Mouse (Mus musculus) kidney, postnatal 0 days (tissue): ENCODE measurements around the gene Lrrc27. TPM values are rescaled to one million over a fixed set of nuclear protein-coding genes. Genes with fewer than 3 reads are reported as not detected.

ENCODE experiments used
- ATAC-seq: fragments of 200-750 bp; cut with Nextera tagmentation; replicated peaks from 2 replicates; pipeline ENCODE4 v1.8.0; 2017; ENCODE audit warnings: low read depth, moderate number of reproducible peaks, moderate TSS enrichment, moderate library complexity; ENCODE audit not compliant: low FRiP score
- DNase-seq: peaks from one replicate; pipeline ENCODE4 v3.0.0-alpha.2; 2016; ENCODE audit warnings: low spot score
- H3K27ac ChIP-seq: fragments of 300-500 bp; sonication (generic); 2 replicates; pipeline ENCODE4 v1.5.1; 2014; ENCODE audit warnings: mild to moderate bottlenecking
- H3K27me3 ChIP-seq: fragments of 300-500 bp; sonication (generic); 2 replicates; pipeline ENCODE4 v1.6.1; 2014; ENCODE audit warnings: low read length, mixed read lengths; ENCODE audit not compliant: insufficient read depth
- H3K36me3 ChIP-seq: fragments of 300-500 bp; sonication (generic); 2 replicates; pipeline ENCODE4 v1.6.1; 2014; ENCODE audit warnings: low read length, mixed read lengths; ENCODE audit not compliant: insufficient read depth
- H3K4me1 ChIP-seq: fragments of 300-500 bp; sonication (generic); replicated peaks from 2 replicates; pipeline ENCODE4 v1.6.1; 2014; ENCODE audit warnings: antibody characterized with exemption, low read length, mixed read lengths; ENCODE audit not compliant: insufficient read depth
- H3K4me2 ChIP-seq: fragments of 300-500 bp; sonication (generic); 2 replicates; pipeline ENCODE4 v1.6.1; 2014; ENCODE audit warnings: mild to moderate bottlenecking, low read length, moderate library complexity, mixed read lengths
- H3K4me3 ChIP-seq: fragments of 300-500 bp; sonication (generic); replicated peaks from 2 replicates; pipeline ENCODE4 v1.5.1; 2014; ENCODE audit warnings: low read depth, low read length
- H3K9ac ChIP-seq: fragments of 300-500 bp; sonication (generic); 2 replicates; pipeline ENCODE4 v1.6.1; 2014; ENCODE audit warnings: low read depth, low read length
- H3K9me3 ChIP-seq: fragments of 300-500 bp; sonication (generic); replicated peaks from 2 replicates; pipeline ENCODE4 v1.6.1; 2016; ENCODE audit warnings: low read length, inconsistent platforms, mixed read lengths
- CTCF ChIP-seq: IDR thresholded peaks from 2 replicates; pipeline ENCODE4 v1.5.1; 2016; ENCODE audit warnings: antibody characterized with exemption, low read depth, mild to moderate bottlenecking, moderate library complexity
- WGBS: fragments of 180-500 bp; shearing (Covaris S2); extraction: QIAGEN DNeasy Blood & Tissue Kit; methylation state at CpG from one replicate; pipeline ENCODE4 v1.1.7; 2014; 5-methylcytosine and 5-hydroxymethylcytosine counted together
- polyA plus RNA-seq: library from polyadenylated mRNA; unstranded; fragments of >200 nt; fragmentation: Nextera tagmentation; extraction: Ambion mirVana; gene quantifications from 2 replicates; pipeline ENCODE4 v1.2.1, GENCODE M21; 2015

Gene Lrrc27
- polyA plus RNA-seq, 1 experiment from 2014 or later: 4.1 TPM

DNA sequence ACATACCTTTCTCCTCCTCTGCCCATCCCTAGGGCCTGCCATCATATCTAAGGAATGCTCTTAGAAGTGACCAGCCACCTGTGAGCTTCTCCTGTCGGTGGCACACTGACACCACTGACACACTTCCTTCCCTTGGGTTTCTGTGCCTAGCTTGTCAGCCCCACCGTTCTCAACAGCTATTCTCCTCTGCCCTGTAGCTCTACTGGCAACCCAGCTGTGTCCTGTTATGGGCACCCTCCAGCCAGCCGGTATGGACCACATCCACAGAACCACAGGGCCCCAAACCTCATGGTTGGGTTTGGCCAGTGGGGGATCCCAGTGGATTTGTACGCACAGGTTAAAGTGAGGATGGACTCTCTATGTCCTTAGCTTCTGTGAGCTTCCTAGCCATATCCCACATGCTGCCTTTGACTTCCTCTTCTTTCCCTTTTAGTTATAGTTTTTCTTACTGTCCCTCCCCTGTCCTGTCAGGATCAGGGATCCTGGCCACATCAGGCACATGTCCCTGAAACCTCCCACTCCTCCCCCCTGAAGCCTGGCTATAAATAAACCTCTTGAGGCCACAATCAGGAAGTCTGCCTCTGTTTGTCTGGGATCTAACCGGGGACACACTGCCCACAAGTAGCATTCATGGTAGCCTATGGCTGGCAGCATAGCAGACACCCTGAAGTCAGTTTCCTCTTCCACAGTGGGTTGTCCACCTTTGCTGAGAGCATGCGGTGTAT, 15.8 kb downstream of the Lrrc27 start:
- 57% methylated on average over 6 of the region's 6 CpGs for WGBS
- no peak overlapping the region for H3K9ac ChIP-seq
- H3K4me2 ChIP-seq: no peak overlapping the region
- TF ChIP-seq CTCF: no peak
- no peaks in the 10 kb centered on the region for H3K9me3 ChIP-seq
- no peaks in the 10 kb centered on the region for H3K4me1 ChIP-seq
- H3K36me3 ChIP-seq: no peaks in the 10 kb centered on the region
- 0 out of 2 replicates have a peak overlapping the region, but pooled peaks have one; percentile 8 for H3K27ac ChIP-seq
- ATAC-seq: no peak
- DNase-seq: peak; percentile 18
- no peaks in the 10 kb centered on the region for H3K27me3 ChIP-seq
- H3K4me3 ChIP-seq: no peak overlapping the region

DNA sequence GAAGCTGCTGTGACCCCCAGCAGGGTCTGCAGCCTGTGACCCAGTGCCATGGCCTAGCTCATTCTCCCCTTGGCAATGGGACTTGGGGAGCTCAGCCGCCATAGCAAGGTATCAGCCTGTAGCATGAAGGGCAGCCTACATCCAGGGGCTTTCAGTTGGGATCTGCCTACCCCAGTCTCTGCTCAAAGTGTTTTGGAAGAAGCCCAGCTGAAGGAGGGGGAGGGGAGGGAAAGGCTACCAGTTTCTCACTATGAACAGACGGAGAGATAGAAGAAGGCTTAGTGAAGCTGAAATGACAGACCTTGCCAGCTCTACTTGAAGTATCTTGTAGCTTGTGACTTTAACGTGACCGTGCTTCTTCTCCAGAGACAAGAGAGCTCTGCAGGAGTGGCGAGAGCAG, 17.0 kb downstream of the Lrrc27 start:
- no peaks in the 10 kb centered on the region for H3K9me3 ChIP-seq
- no peak overlapping the region for H3K27ac ChIP-seq
- H3K9ac ChIP-seq: no peak overlapping the region
- 77% methylated on average over 5 of the region's 5 CpGs for WGBS
- DNase-seq (no peak), ATAC-seq (no peak)
- no peaks in the 10 kb centered on the region for H3K36me3 ChIP-seq
- no peaks in the 10 kb centered on the region for H3K27me3 ChIP-seq
- peaks cover 4% of the 10 kb centered on the region; the same call in 1 of the 2 replicates for H3K4me1 ChIP-seq
- no peak for TF ChIP-seq CTCF
- no peak overlapping the region for H3K4me3 ChIP-seq
- no peak overlapping the region for H3K4me2 ChIP-seq

DNA sequence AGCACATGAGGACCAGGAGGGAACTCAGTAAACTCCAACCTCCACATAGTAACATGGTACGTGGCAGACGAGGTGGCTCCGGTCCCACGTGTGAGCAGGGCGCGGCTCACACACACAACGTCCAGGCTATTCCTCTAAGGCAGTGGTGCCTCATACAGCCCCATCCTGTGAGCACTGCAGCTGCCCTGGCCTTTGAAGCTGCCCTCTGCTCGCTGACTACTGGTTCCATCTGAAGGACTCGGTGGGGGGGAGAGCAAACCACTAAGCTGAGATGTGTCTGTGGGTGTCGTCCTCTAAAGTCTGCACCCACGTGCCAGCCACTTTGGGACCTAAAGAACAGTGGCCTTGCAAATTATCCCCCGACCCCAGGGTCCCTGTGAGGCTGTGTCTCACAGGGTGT, 17.5 kb downstream of the Lrrc27 start:
- no peak for DNase-seq
- no peak for TF ChIP-seq CTCF
- Histone ChIP-seq H3K4me2 (no peak overlapping the region), H3K4me3 (no peak overlapping the region), H3K27ac (no peak overlapping the region), H3K36me3 (no peaks in the 10 kb centered on the region), H3K9ac (no peak overlapping the region), H3K9me3 (no peaks in the 10 kb centered on the region), H3K27me3 (no peaks in the 10 kb centered on the region), H3K4me1 (peaks cover 7% of the 10 kb centered on the region; the same call in 1 of the 2 replicates)
- ATAC-seq: no peak
- 66% methylated on average over 12 of the region's 12 CpGs for WGBS

DNA sequence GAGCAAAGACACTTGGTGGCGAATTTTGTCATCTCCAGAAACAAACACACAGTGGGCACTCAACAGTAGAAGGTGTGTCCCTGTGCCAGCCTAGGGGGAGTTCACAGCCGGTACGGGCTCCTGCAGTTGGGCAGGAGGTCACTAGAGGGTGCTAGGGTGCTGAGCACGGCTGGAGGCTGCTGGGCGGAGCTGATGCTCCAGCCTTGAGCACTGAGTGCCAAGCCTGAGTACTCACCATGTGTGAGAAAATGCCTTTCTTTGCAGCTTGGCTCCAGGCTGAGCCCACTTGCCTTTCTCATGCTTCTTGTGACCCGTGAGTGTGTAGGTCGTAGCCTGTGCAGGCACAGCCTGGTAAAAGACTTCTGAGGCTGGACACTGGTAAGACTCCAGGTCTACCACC, 20.9 kb downstream of the Lrrc27 start:
- TF ChIP-seq CTCF: peak; percentile 97
- DNase-seq: peak; percentile 91
- Histone ChIP-seq H3K4me3 (no peak overlapping the region), H3K4me1 (peaks cover 7% of the 10 kb centered on the region; the same call in 1 of the 2 replicates), H3K4me2 (no peak overlapping the region), H3K27ac (peak overlapping the region; percentile 60; the same call in 1 of the 2 replicates), H3K36me3 (no peaks in the 10 kb centered on the region), H3K9me3 (no peaks in the 10 kb centered on the region), H3K27me3 (no peaks in the 10 kb centered on the region), H3K9ac (no peak overlapping the region)
- peak; percentile 81 for ATAC-seq
- 1% methylated on average over 7 of the region's 7 CpGs for WGBS

DNA sequence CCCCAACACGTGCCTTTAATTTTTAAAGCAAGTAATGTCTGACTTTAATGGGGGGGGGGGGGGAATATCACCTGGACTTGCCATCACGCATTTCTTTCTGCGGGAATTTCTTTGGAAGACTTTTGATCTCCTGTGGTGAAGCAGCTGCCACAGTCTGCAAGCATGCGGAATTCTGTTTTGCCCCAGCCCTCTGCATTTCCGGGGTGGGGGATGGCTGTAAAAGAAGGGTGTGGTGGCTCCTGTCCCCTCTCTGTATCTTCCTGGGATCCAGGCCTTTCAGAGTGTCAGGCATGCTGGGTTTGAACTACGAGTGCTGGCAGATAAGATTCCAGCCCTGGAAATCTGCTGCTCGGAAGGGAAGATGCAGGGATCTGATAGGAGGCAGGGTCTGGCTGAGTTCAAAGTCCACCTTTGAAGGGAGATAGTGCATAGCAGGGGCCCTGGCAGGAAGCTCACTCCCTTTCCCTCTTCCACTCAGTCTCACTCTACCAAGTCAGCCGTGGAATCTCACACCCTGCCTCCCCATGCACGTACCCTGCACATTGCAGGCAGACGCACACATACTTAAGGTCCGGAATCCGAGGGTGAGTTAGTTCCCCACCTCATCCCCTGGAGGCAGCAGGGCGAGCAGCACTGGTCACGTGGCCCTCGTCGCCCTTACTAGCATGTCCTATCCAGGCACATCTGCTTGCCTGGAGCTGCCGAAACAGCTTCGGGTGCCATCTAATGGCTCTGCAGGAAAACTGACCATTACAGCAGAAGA, 21.8 kb downstream of the Lrrc27 start:
- peak; percentile 77 for ATAC-seq
- 15% methylated on average over 18 of the region's 18 CpGs for WGBS
- H3K4me3 ChIP-seq: no peak overlapping the region
- peak overlapping the region; percentile 64 for H3K27ac ChIP-seq
- no peaks in the 10 kb centered on the region for H3K9me3 ChIP-seq
- no peak overlapping the region for H3K9ac ChIP-seq
- H3K4me2 ChIP-seq: 0 out of 2 replicates have a peak overlapping the region, but pooled peaks have one; percentile 6
- no peaks in the 10 kb centered on the region for H3K27me3 ChIP-seq
- peak; percentile 81 for DNase-seq
- peak; percentile 53; the same call in 1 of the 2 replicates for TF ChIP-seq CTCF
- H3K36me3 ChIP-seq: no peaks in the 10 kb centered on the region
- peaks cover 7% of the 10 kb centered on the region; the same call in 1 of the 2 replicates for H3K4me1 ChIP-seq

DNA sequence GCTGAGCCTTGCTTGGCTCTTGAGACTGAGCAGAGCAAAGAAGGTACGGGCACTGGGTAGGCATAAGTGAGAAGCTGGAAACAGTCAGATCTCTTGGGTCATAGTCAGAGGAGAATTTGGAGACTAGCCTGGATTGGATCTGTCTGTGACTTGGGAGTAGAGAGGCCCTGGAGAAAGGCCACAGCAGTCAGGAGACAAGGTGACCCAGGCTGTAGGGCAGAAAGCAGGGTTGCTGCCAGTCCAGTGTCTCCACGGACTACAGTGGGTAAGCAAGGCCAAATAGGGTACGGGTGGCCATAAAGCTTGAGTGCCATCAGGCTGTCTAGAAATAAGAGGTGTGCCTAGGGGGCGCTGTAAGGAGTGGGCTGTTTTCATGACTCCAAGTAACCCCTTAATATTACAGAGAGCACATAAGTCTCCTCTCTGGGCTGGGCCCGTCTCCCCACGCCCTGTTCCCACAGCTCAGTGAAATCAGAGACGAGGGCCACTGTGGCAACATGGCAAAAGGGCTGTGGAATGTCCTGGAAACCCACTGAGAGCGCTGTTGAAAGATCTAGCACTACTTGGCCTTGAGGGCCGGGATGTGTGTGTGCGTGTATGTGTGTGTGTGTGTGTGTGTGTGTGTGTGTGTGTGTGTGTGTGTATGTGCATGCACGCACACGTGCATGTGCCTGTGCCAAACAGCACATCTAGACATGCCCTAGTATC, 23.0 kb downstream of the Lrrc27 start:
- Histone ChIP-seq H3K27me3 (no peaks in the 10 kb centered on the region), H3K9ac (no peak overlapping the region), H3K27ac (no peak overlapping the region), H3K4me1 (peaks cover 7% of the 10 kb centered on the region; the same call in 1 of the 2 replicates), H3K4me2 (no peak overlapping the region), H3K9me3 (no peaks in the 10 kb centered on the region), H3K36me3 (no peaks in the 10 kb centered on the region), H3K4me3 (no peak overlapping the region)
- no peak for DNase-seq
- no peak for ATAC-seq
- peak; percentile 37; the same call in 1 of the 2 replicates for TF ChIP-seq CTCF
- 86% methylated on average over 12 of the region's 12 CpGs for WGBS
